Mouse (Mus musculus): ENCODE results near the gene Esrp2. TPM values are rescaled to one million over a fixed set of nuclear protein-coding genes. Genes with fewer than 3 reads are reported as not detected.

Esrp2 gene
- total RNA-seq, 2 experiments from 2014 or later, result not detected

GRCm38 (mm10) chr8:106149801-106150652 is 13.3 kb upstream of the Esrp2 start, which contains the start of gene Pla2g15:
Pla2g15 (plus strand) TSS chr8:106150399.
- peak; percentile 98 for ATAC-seq (replicated peaks; ENCODE audit: low FRiP score, poor library complexity, severe bottlenecking)

DNA sequence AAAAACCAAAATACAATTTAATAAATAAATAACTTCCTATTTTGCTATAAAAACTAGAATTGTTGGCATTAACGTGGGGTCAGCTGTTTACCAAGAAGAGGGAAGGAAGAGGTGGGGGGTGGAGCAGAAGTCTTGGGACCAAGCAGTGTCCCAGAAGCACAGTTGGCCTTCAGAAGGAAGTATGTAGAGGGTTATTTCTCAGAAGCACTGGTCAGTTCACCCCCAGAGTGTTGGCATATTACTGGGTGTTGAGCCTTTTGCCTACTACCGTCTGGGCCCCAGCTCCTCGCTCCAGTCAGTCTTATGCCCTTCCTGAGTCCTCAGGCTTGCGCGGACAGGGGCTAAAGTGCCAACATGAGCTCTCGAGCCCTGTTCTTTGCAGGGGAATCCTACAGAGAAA is 12.3 kb upstream of the Esrp2 start:
- no peak for ATAC-seq (replicated peaks; ENCODE audit: low FRiP score, poor library complexity, severe bottlenecking)

DNA sequence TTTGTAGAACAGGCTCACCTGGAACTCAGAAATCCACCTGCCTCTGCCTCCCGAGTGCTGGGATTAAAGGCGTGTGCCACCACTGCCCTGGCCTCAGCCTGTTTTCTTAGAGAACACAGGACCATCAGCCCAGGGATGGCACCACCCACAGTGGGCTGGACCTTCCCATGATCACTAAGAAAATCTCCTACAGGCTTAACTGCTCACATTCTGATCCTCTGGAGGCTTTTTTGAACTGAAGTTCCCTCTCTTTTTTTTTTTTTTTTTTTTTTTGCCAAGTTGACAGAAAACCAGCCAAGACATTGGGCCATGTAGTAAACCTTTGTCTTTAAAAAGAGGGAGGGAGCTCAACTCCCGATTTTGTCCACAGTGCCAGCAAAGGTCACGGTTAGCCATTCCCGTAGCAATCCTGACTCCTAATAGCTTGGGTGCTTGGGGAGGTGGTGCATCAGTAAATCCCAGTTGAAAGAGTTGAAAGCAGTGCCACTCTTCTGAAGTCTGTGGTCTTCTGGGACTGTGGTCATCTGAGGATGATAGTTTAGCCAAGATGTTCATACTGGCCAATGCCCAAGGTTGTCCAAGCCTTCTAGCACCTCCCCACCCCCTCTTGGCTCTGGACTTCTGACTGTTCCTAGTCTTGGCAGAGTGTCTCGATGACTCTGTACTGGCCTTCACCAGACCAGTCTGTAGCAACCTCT is 11.2 kb upstream of the Esrp2 start:
- no peak for ATAC-seq (replicated peaks; ENCODE audit: low FRiP score, poor library complexity, severe bottlenecking)

DNA sequence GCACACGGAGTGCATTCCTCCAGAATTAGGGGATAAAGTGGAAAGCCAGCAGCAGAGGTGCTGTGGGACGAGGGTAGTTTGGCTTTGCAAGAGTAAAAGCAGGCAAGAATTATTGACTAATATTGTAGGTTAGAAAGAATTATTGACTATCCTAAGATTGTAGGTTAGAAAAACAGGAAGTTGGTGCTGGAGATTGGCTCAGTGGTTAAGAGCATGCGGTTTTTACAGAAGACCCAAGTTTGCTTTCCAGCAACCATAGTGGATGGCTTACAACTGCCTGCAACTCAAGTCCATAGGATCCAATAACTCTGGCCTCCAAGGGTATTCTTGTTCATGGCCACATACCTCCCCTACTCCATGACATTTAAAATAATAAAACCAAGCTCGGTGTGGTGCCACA is 9.2 kb upstream of the Esrp2 start:
- ATAC-seq (replicated peaks; ENCODE audit: low FRiP score, poor library complexity, severe bottlenecking), result no peak

DNA sequence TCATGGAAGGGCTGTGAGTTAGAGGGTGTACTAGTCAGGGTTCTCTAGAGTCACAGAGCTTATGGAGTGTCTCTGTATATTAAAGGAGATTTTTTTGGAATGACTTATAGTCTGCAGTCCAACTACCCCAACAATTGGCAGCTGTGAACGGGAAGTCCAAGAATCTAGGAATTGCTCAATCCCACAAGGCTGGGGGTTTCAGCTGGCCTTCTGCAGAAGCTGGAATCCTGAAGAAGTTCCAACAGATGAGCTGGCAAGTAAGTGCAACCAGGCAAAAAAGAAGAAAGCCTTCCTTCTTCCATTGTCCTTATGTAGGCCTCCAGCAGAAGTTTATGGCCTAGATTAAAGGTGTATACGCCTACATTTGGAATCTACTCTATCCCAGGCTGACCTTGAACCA is 8.6 kb upstream of the Esrp2 start:
- no peak for ATAC-seq (replicated peaks; ENCODE audit: low FRiP score, poor library complexity, severe bottlenecking)

- peak; percentile 84 for ATAC-seq (replicated peaks; ENCODE audit: low FRiP score, poor library complexity, severe bottlenecking)
Observed at GRCm38 (mm10) chr8:106140769-106141168, 4.0 kb upstream of the Esrp2 start.

- no peak for ATAC-seq (replicated peaks; ENCODE audit: low FRiP score, poor library complexity, severe bottlenecking)
Observed at GRCm38 (mm10) chr8:106140191-106140590, 3.4 kb upstream of the Esrp2 start.

GRCm38 (mm10) chr8:106138616-106139015 is 1.8 kb upstream of the Esrp2 start:
- no peak for ATAC-seq (replicated peaks; ENCODE audit: low FRiP score, poor library complexity, severe bottlenecking)

DNA sequence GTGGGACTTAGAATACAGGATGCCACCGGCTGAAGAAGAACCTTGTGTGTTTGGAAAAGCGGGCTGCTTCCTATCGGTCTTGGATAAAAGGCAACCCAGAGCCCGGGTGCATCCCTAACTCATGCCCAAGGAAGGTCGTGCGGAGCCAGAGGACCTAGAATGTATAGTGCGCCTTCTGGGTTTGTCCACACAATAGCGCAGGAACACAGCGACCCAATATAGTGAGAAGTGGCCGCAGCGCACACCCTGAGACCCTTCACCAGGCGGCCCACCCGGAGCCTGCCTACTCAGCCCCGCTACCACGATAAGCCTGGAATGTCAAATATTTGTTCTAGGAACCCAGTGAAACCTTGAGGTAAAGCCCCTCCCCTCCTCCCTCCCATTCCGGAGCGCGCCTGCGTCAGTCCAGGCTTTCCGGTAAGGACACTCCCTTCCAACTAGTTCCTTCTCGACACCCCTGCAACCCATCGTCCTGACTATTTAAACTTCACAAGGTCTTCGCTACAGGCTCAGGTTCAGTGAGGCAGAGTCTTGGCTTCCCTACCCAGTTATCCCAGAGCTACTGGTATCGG is 1.2 kb upstream of the Esrp2 start:
- no peak for ATAC-seq (replicated peaks; ENCODE audit: low FRiP score, poor library complexity, severe bottlenecking)

GRCm38 (mm10) chr8:106137218-106137905 is 588 bp upstream of the Esrp2 start:
- no peak for ATAC-seq (replicated peaks; ENCODE audit: low FRiP score, poor library complexity, severe bottlenecking)

DNA sequence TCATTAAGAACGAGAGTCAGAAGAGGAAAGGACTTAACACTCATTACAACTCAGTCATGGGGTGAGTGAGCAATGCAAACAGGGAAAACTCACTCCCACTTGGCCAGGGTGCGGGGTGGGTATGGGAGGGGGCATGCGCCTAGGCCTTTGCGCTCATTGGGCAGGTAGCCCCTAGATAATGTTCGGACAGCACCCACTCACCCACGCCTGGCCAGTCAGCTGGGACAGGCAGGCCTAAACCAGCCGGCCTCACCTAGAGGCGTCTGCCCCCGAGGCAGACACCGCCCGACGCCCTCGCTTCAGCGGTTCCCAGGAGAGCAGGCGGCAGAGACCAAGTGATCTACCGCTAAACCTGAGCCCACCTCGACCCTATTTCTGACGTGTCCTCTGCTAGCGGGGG is 1.1 kb downstream of the Esrp2 start:
- ATAC-seq (replicated peaks; ENCODE audit: low FRiP score, poor library complexity, severe bottlenecking), result no peak

DNA sequence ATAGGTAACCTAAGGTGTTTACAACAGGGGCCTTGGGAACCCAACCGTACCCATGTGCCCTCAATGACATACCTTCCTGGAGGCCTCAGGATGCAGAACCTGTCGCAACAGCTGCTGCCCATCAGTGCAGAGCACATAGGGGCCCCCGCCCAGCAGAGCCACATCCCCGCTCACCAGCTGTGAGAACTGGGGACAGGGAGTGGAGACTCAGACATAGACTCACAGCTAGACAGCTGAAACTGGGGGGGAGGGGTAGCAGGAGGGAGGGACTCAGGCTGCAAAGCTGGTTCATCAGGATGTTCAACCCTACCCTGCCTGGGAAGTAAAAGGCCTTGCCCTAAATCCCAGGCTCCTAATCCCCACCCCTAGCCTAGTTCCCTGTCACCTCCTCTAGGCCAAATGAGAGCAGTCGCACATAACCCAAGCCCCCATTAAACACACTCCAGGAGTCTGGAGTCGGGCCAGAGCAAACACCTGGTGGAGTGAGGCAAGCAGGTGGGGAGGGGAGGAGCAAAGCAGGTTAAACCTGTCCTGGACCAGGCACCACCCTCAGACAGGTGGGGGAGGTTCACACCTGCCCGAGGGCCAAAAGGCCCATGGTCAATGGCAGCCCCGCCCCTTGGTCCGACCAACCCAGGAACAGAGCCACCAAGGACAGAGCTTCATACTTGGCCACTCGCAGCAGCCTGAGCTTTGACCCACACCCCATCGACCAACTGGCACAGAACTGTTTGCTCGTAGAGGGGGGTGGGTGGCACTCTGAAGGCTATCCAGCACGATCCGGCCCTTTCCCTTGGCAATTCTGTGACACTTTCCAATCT is 1.8 kb downstream of the Esrp2 start:
- no peak for ATAC-seq (replicated peaks; ENCODE audit: low FRiP score, poor library complexity, severe bottlenecking)

DNA sequence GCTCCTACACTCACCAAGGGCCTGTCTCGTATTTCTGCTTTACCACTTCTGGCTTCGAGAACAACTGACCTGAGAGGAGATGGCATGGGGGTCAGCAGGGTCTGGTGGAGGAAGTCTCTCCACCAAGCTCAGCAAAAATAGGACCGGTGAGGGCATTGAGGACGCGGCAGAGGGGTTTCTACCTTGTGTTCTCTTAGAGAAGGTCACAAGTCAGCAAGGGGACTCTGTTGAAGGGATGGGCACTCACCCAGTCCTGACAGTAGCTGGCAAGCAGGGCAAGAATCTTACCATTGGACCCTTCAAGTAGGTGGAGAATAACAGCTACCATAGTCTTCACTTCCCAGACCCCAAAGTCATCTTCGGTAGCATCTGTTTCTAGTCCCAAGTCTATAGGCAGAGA is 2.8 kb downstream of the Esrp2 start:
- no peak for ATAC-seq (replicated peaks; ENCODE audit: low FRiP score, poor library complexity, severe bottlenecking)

DNA sequence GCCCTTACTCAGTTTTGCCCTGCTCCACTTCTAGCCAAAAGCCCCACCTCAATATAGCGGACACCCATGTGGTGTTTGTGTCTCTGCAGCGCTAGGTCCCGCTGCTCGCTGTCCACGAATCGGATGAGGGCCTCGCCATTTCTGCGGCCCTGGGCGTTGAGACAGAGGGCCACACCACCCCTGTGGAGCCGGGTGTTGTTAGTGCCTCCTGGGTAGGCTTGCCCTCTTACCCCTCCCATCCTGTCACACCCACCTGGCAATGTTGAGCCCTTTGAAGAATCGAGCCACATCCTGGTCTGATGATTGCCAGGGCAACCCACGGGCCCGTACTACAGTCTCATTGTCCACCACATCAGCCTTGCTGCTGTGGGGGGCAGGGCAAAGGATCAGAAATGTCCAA is 3.2 kb downstream of the Esrp2 start:
- no peak for ATAC-seq (replicated peaks; ENCODE audit: low FRiP score, poor library complexity, severe bottlenecking)

GRCm38 (mm10) chr8:106132356-106132755 is 4.4 kb downstream of the Esrp2 start:
- ATAC-seq (replicated peaks; ENCODE audit: low FRiP score, poor library complexity, severe bottlenecking), result no peak

GRCm38 (mm10) chr8:106131488-106132222 is 5.1 kb downstream of the Esrp2 start:
- ATAC-seq (replicated peaks; ENCODE audit: low FRiP score, poor library complexity, severe bottlenecking), result no peak

DNA sequence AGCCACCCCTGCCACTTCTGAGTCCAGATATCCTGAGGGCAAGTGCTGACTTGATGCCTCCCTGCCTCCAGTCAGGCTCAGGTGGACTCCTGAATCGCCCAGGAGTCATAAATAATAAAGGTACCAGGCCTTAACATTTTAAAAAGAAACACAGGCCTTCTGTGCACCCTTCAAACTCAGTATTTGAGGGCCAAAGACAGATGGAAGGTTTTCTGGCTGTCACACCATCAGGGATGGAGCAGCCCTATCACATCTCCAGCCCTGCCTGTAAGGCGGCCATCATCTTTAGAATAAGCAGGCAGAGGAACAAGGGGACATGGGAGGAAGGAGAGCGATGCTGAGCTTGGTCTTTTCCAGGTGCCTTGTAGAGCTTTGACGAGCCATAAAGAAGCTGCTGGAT is 5.8 kb downstream of the Esrp2 start:
- no peak for ATAC-seq (replicated peaks; ENCODE audit: low FRiP score, poor library complexity, severe bottlenecking)

- no peak for ATAC-seq (replicated peaks; ENCODE audit: low FRiP score, poor library complexity, severe bottlenecking)
Observed at GRCm38 (mm10) chr8:106130505-106130904, 6.3 kb downstream of the Esrp2 start.

DNA sequence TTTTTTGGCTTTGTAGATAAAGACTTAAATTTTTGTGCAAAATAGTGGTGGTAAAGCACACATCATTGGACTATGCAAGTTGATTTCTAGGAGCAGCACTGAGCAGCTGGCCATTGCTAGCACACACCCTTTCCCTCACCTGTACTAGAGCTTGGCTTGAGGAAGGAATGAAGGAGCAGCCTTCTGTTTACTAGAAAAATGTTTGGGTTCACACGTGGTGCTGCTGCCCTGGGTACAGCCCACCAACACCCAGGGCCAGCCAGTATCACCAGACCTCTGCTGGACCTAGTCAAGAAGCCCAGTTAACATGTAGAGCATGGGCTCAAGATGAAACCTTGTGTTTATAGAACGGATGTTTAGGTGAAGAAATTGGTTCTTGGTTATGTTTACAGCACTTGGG is 6.8 kb downstream of the Esrp2 start:
- ATAC-seq (replicated peaks; ENCODE audit: low FRiP score, poor library complexity, severe bottlenecking), result no peak

Measured in erythroblast, adult 5-6 weeks (primary cell).